Comparison of ENCODE assay signal across 34 mouse cellular contexts in genomic region chr11:34438429-34438828, GRCm38 (mm10).
"Had no signal": no experiment of that assay in that cellular context is flagged by ENCODE, and none has a peak within 500 bp of the region (broad histone marks: within the 10 kb centered on the region; RNA-seq: fewer than 3 reads in every experiment).

No protein-coding gene starts in this region.

- DNase-seq: heart, postnatal 10 days; heart, postnatal 14 days; heart, postnatal 36 days; heart, postnatal 4 days; kidney, adult 11 months; kidney, adult 18-20 months; kidney, adult 2 months; kidney, adult 8-10 months; kidney, adult 9 months; kidney, postnatal 14 days; kidney, postnatal 25 days; kidney, postnatal 36 days; kidney, postnatal 4 days; layer of hippocampus, adult 9-11 months; layer of hippocampus, postnatal 36 days had no signal

- H3K4me3 ChIP-seq: heart, embryonic 12.5 days; heart, embryonic 13.5 days; heart, embryonic 15.5 days; hindbrain, embryonic 10.5 days; hindbrain, embryonic 12.5 days; hindbrain, embryonic 13.5 days; hindbrain, embryonic 15.5 days; intestine, embryonic 15.5 days; kidney, embryonic 15.5 days; layer of hippocampus, adult 2 months; left cerebral cortex, adult 2 months had no signal

- H3K4me2 ChIP-seq: heart, embryonic 11.5 days; heart, embryonic 12.5 days; heart, embryonic 13.5 days; heart, embryonic 15.5 days; hindbrain, embryonic 12.5 days; hindbrain, embryonic 13.5 days; hindbrain, embryonic 14.5 days; hindbrain, embryonic 15.5 days; intestine, embryonic 15.5 days; kidney, embryonic 15.5 days had no signal

- H3K36me3 ChIP-seq: heart, embryonic 12.5 days; heart, embryonic 13.5 days; heart, embryonic 15.5 days; hindbrain, embryonic 10.5 days; hindbrain, embryonic 12.5 days; hindbrain, embryonic 13.5 days; hindbrain, embryonic 15.5 days; intestine, embryonic 15.5 days; kidney, embryonic 15.5 days had no signal

- H3K27ac ChIP-seq: heart, embryonic 13.5 days; heart, embryonic 15.5 days; hindbrain, embryonic 10.5 days; hindbrain, embryonic 12.5 days; hindbrain, embryonic 13.5 days; hindbrain, embryonic 14.5 days; hindbrain, embryonic 15.5 days; hindbrain, postnatal 0 days; intestine, embryonic 15.5 days; kidney, embryonic 15.5 days; kidney, postnatal 0 days; layer of hippocampus, adult 2 months; left cerebral cortex, adult 2 months had no signal

- ATAC-seq: hindbrain, embryonic 16.5 days; hindbrain, postnatal 0 days; inflammation-experienced regulatory T-cells, adult 6 months; intestine, embryonic 15.5 days; intestine, embryonic 16.5 days; intestine, postnatal 0 days had no signal

- H3K27me3 ChIP-seq: heart, embryonic 12.5 days; heart, embryonic 13.5 days; heart, embryonic 15.5 days; hindbrain, embryonic 12.5 days; hindbrain, embryonic 13.5 days; hindbrain, embryonic 15.5 days; intestine, embryonic 15.5 days; kidney, embryonic 15.5 days had no signal

- H3K9ac ChIP-seq: heart, embryonic 12.5 days; heart, embryonic 13.5 days; heart, embryonic 15.5 days; hindbrain, embryonic 12.5 days; hindbrain, embryonic 13.5 days; hindbrain, embryonic 14.5 days; hindbrain, embryonic 15.5 days; intestine, embryonic 15.5 days; kidney, embryonic 15.5 days had no signal

- H3K9me3 ChIP-seq: heart, embryonic 12.5 days; heart, embryonic 13.5 days; heart, embryonic 15.5 days; hindbrain, embryonic 10.5 days; hindbrain, embryonic 12.5 days; hindbrain, embryonic 13.5 days; hindbrain, embryonic 15.5 days; intestine, embryonic 15.5 days; kidney, embryonic 15.5 days had no signal

- H3K4me1 ChIP-seq: heart, embryonic 12.5 days; heart, embryonic 13.5 days; heart, embryonic 15.5 days; hindbrain, embryonic 10.5 days; hindbrain, embryonic 12.5 days; hindbrain, embryonic 13.5 days; hindbrain, embryonic 15.5 days; intestine, embryonic 15.5 days; kidney, embryonic 15.5 days had no signal
